Mouse (Mus musculus) T-helper 1 cell (primary cell): ENCODE measurements around the gene Pdha2.

Experiments
- in situ Hi-C: fragments of 300-600 bp; cut with MboI, MseI; formaldehyde crosslinking; loops from one replicate; pipeline ENCODE4 v1.15.1; 2025; ENCODE audit warnings: high pct_unique_total_duplicates

Pdha2 gene

DNA sequence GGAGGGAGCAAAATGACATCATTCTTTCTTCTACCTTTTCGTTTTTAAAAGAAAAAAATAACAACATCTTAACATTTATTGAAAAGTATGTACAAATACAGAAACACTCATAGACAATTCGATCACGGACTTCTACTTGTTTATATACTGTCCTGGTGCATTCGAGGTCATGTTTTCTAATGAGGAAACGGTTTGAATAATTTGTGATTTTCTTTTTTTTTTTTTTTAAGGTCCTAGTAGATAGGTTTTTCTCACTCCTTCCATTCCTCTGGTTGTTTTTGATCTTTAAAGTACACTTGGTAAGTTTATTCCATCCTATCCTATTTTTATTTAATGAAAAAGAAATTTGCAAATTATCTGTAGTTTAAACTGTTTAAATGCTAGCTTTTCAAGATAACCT lies at the start of gene Pdha2:
Pdha2 (minus strand) TSS at position 101 of the 400 bp plus-strand sequence.
- in situ Hi-C loops: no loop called here

DNA sequence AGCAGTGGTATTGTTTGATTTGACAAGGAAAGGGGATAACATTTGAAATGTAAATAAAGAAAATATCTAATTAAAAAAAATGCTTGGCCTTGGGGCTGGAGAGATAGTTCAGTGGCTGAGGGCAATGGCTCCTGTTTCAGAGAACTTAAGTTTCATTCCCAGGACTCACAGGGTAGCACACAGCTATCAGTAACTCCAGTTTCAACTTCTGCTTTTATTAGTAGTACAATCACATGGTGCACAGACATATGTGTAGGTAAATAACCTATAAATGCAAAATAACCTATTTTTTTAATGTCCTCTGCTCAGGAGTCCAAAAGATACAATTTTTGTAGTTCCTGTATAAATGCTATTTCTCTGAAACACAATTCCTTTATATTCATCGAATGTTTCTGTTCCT lies 48.4 kb upstream of the Pdha2 start:
- in situ Hi-C loops: no loop called here

DNA sequence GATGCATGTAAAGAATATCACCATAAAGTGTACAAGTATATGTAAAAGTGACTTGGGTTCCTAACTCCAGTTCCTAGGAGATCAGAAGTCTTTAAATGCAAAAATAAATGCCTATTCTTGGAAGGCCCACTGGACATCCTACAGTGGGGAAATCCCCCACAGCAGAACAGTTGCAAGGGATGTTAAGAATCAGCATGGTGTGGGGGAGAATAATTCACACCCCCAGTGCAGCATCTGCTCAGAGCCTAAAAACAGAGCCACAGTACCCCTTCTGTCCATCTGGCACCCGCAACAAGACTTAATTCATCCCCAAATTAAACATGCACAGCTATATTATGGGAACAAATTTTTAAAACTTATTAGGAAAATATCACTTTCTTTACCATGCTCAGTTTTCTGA lies 39.3 kb upstream of the Pdha2 start:
- in situ Hi-C loops: no loop called here

DNA sequence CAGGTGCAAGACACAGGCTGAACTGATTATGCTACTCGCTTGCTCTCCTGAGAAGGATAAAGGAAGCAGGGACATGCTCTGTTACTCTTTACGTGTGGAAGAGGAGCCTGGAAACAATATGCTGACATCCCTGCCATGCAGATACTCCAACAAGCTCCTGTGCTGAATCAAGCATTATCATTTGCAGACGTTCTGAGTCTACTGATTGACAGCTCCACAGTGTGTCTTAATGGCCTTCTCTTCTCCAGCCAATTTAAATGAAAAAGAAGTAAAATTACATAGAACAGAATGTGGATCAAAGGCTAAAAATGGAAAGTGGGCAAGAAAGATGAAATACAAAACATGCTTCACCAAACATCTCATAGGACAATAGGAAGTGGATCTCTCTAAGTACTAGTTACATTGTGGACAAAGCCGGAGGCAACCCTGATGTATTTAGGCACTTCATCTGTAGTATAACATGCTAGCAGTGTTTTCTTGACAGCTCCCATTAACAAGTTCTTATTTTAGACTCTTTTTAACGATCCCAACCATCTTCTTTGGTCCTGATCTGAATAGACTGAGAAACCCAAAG lies 32.7 kb upstream of the Pdha2 start:
- in situ Hi-C loops: no loop called here

DNA sequence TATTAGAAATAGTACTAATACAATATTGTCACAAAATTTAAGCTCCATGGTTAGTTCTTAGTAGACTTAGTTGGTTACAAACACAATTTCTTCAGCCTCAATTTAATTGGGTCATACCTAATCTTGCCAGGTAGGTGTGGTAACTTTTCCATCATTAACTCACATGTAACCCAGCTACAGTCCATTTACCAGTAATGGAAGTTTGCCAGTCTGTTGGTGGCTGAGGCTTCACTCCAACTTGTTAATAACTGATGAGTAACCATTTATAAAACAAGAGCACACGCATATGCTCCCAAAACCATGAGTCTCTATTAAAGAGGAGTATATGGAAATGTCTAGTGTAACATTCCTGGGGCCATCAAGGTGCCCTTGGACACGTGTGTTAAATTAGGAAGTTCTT lies 25.9 kb upstream of the Pdha2 start:
- in situ Hi-C loops: no loop called here

DNA sequence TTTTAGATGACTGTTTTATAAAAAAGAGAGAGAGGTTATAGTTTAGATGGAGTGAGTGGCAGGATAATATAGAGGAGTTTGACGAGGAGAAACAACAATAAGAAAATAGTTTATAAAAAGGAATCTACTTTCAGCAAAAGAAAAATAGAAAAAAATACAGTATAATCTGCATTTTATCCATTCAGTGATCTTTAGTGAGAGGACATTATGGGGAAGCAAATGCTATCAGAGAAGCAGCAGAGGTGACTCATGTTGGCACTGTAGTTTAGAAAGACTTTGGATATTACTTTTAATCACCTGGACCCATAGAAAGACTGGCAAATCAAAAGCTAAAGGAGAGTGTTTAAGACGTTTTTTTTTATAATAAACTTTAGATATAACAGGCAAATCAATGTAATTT lies 17.0 kb upstream of the Pdha2 start:
- in situ Hi-C loops: no loop called here

DNA sequence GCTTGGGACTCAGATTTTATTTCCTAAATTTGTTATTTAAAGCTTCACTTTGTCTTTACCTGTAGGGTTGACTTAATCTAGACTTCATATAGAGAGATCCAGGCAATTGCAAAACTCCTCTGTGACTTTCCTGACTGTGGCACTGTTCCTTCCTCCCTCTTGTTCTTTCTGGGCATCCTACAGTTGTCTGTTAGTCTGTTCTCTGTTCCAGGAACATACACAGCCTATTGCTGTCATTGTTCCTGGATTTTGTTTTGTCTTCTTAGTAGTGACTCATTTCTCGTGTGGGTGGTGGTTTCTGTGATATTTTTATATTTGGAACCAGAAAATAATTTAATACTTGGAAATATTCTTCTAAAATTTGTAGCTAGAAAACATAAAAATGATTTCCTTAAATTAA lies 10.2 kb upstream of the Pdha2 start:
- in situ Hi-C loops: no loop called here

DNA sequence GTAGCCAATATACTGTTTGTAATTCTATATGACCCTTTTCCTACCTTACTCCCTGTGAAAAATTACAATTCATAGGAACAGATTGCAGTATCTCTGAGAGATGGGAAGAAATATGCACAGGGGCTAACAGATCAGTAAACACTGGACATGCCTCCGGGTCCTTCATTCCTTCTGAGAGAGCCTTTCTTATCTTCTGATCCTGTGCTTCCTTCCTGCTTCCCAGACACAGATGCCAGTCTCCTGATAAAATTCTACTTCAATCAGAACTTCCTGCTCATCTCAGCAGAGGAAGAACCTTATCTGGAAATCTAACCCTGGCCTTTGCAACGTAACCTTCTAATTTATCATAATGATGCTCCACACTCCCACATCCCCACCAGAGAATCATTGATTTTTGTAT lies 6.4 kb upstream of the Pdha2 start:
- in situ Hi-C loops: no loop called here

DNA sequence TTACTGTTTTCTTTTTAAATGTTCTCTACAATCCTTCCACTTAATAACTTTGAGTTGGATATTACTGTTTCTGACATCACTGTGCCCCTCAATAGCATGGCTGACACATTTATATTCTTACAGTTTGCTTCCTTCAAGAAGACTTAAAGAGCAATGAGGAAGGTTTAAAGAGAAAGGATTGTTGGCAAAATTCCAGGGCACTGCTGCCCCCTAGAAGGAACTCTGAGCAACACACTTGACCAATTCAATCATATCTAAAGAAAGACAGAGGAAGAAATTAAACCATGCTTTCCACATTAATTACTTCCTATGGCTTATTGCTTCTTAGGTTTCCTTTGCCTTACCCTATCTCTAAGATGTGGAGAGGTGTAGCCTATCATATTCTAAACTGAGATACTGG lies 4.8 kb upstream of the Pdha2 start:
- in situ Hi-C loops: no loop called here

DNA sequence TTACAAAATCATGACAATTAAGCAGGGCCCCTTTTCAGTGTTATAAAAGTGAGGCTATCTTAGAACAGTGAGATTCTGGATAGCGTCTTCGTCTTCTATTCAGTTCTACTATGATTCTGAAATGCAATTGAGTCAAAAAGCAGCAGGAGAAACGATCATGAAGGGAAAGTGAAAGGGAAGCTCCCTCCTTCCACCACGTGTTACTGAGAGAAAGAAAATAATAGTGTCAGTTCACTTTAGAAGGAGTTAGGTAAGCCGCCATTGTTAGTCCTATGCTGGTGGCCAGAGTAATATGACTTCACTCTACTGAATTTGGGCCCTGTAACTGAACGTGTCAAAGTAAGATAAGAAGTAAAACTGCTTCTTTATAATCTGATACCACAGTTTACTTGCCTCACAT lies 4.1 kb upstream of the Pdha2 start:
- in situ Hi-C loops: no loop called here

DNA sequence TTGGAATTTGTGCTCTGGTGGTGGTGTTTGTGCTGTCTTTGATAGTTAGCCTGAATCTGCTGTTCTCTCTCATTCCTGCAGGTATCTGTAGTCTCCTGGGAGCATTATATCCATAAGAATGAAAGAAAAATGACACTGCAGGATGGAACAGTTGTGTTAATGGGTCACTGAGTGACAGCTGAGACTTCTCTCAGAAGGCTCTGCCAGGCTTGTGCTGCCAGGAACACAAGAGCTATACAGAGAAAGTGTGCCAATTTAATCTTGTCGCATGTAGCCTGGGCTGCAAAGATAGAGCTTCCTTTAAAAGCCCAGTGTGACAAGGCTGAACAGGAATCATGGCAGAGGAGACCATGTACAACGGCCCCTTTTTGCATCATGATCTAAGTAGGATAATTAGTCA lies 2.6 kb upstream of the Pdha2 start:
- in situ Hi-C loops: no loop called here

DNA sequence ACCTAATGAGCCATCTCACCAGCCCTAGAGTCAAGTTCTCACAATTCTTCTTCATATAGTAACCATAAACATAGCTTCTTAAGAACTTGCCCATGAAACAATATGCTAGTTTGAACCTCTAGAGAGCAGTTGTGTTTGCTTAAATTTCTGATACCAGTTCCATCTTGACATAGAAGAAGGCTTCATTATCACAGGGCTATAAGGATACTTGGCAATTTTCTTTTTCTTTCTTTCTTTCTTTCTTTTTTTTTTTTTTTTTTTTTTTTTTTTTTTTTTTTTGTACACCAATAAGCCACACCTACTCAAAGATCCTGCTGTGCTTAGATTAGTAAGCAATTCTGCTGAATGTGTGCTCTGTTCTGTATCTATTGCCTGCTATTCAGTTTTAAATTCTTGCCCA lies 2.0 kb upstream of the Pdha2 start:
- in situ Hi-C loops: no loop called here

DNA sequence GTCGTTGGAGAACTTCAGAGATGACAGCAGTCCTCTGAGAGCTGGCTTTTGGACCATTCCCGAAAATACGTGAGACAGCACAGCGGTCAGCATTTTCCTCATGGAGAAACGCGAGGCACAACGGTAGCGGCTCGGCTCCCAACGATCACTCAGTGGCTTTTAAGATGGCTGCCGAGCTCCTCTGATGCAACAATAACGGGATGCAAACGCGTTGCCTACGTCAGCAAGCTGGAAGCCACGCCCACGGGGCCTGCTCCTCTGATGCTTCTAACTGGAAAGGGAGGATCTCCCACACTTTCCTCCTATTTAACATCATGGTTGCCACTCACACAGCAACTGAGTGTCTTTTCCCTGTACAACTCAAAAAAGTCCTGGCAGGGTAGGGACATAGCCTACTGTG lies 511 bp downstream of the Pdha2 start:
- in situ Hi-C loops: no loop called here

DNA sequence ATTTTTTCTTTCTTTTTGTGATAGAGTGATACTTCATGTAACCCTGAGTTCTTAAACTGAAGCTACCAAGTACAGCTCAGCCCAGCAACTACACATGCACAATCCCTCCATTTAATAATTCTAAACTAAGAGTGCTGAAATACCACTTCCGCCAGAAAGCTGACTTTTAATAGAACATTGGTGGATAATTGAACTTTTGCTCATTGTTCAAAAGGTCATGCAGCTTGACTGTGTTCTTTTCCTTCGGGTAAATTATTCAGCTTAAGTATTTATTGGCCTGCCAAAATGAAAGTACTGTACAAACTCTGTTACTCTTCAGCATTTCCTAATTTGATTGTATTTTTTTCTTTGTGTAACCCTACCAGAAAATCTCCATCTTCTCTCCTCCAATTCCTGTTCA lies 10.4 kb downstream of the Pdha2 start:
- in situ Hi-C loops: no loop called here

DNA sequence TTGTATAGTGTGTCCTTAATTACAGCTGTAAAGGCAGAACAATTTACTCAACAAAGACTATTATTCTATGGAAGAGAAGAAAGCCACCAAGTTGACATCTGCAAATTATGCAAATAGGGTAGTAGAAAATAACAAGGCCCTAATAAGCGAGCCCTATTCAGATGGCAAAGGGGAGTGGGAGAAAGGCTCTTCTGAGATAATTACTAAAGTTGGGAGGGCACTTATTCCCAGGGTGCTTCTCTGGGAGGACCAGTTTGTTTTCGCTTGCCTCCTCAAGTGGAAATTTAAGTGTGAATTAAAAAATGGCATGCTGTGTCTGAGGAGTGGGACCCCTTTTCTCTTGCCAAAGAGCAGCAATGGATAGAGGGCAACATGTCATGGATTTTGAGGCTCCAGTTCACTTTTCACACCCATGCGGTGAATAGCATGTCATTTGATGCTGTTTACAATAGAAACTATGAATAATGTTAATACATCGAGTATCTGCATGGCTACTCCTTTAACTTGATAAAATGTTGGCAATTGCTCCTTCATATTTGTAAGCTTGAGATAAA lies 14.8 kb downstream of the Pdha2 start:
- in situ Hi-C loops: no loop called here

DNA sequence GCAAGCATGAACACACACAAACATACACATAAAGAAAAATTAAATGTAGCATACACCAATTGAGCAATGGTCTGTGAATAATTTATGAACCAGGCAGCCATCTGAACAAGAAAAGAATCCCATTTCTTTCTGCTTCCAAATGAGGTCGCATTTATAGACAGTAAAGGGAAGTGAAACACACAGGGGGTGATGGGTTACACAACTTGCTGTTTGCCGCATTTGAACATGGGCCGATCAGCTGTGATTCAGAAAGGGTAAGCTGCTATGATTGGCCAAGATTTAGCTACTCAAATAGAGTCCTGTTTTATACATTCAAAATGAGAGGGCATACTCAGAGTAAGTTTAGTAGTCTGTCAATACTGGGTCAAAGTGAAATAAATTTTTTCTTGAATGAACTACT lies 20.5 kb downstream of the Pdha2 start:
- in situ Hi-C loops: no loop called here

DNA sequence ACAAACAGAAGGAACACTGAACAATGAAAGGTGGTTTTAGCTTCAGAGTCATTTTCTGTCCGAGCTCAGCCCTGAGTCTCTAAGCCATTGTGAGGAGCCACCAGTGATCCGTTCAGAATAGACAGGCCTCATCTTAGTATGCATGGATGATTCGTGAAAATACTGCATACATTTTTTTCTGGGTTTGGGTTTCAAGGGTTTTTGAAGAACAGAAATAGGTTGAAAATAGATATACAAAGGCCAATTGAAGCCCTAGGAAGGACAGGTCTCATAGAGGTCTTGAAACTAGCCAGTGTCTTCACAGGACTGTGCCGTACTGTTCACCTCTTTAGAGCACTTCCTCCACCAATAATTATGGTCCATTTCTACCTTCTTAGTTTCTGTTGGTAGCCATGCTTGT lies 21.7 kb downstream of the Pdha2 start:
- in situ Hi-C loops: no loop called here

DNA sequence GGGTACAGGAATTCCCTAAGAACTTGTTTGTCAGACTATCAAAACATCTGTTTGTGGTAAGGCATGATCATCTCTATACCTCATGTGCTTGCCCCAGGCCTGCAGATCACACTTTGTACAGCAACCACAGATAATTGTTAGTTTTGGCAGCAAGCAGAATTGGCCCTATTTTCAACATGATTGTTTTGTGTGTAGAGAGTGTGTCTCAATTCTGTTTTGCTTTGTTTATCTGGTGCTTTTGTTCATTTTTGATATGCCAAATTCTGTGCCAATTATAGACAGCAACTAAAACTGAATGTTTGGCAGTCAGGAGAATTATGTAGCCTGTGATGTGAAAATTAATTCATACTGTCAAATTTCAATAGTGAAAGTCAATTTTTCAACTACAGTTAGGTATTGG lies 51.2 kb downstream of the Pdha2 start:
- in situ Hi-C loops: no loop called here
